Mouse (Mus musculus): ENCODE measurements around the gene Cfap61.

- TF ChIP-seq CTCF (IDR thresholded peaks at IDR 0.05; ENCODE audit: extremely low read depth, insufficient read depth, low read length) (no peak), POLR2A (IDR thresholded peaks at IDR 0.05; ENCODE audit: extremely low read depth, insufficient read depth, low read length) (no peak)
Measured at GRCm38 (mm10) chr2:146228435-146228834, 293.9 kb downstream of the Cfap61 start.
